ENCODE assay signal across 8 mouse cellular contexts in genomic region chr2:11853210-11853973, GRCm38 (mm10).
DNase-seq lines count a peak whose midpoint lies in the region; ATAC-seq lines count a peak whose summit lies in the region.

No protein-coding gene starts in this region.

- H3K4me2 ChIP-seq in heart, embryonic 12.5 days: no peak overlapping the region

- H3K9ac ChIP-seq in heart, embryonic 12.5 days: no peak overlapping the region

- H3K9me3 ChIP-seq in heart, embryonic 12.5 days (replicated peaks): no peaks in the 10 kb centered on the region

- intact Hi-C loops in left cerebral cortex, postnatal 4 days (cut with DNase I): no loop called here

- WGBS in heart, embryonic 12.5 days: 26% methylated on average over 2 of the region's 2 CpGs

- peak; percentile 9 for DNase-seq in left cerebral cortex, postnatal 4 days
- no peak for DNase-seq in left cerebral cortex, adult 8-10 months (ENCODE audit: low spot score in 2 of 2)
- peak; percentile 9 for DNase-seq in kidney, postnatal 10 days
- DNase-seq in natural killer cell, adult 2 months (ENCODE audit: low spot score in 2 of 2): no peak
- no peak for DNase-seq in gastrocnemius, postnatal 4 days (ENCODE audit: low spot score in 2 of 2)
- no peak for DNase-seq in left cerebral cortex, adult 18-20 months (ENCODE audit: low spot score in 2 of 2)

- no peak overlapping the region for H3K27ac ChIP-seq in heart, embryonic 12.5 days (ENCODE audit: poor library complexity, severe bottlenecking)

- no peaks in the 10 kb centered on the region for H3K36me3 ChIP-seq in heart, embryonic 12.5 days

- H3K27me3 ChIP-seq in heart, embryonic 12.5 days (replicated peaks): no peaks in the 10 kb centered on the region

- peaks cover 9% of the 10 kb centered on the region for H3K4me1 ChIP-seq in heart, embryonic 12.5 days (replicated peaks)

- peak; percentile 74; the same call in 1 of the 2 replicates for ATAC-seq in heart, embryonic 12.5 days (ENCODE audit: insufficient number of reproducible peaks, low FRiP score)
- ATAC-seq in megakaryocyte, adult 5-6 weeks (ENCODE audit: poor library complexity, severe bottlenecking): peak; percentile 99

- H3K4me3 ChIP-seq in heart, embryonic 12.5 days: no peak overlapping the region

Comparison
In these comparisons a context has a peak if more than half of its experiments do, and no peak if none do; other contexts are left out.
1. DNase-seq: peak in left cerebral cortex, postnatal 4 days (single experiment) and kidney, postnatal 10 days (single experiment); none in left cerebral cortex, adult 8-10 months (0 of 2), natural killer cell, adult 2 months (0 of 2), gastrocnemius, postnatal 4 days (0 of 2) and left cerebral cortex, adult 18-20 months (0 of 2).